Mouse (Mus musculus) limb, embryonic 15.5 days (tissue): ENCODE measurements around the gene Sh3pxd2a. TPM values are rescaled to one million over a fixed set of nuclear protein-coding genes. Genes with fewer than 3 reads are reported as not detected.
A peak's percentile ranks its signal among the peaks of the same experiment; 100 is the strongest.

Experiments
- ATAC-seq: fragments of 200-750 bp; cut with Nextera tagmentation; 2 replicates; pipeline ENCODE4 v1.8.0; 2017; ENCODE audit warnings: low read depth, moderate TSS enrichment; ENCODE audit not compliant: insufficient number of reproducible peaks, low FRiP score, low TSS enrichment
- H3K27ac ChIP-seq: fragments of 300-500 bp; sonication (generic); 2 replicates; pipeline ENCODE4 v1.5.1; 2015; ENCODE audit warnings: moderate library complexity, mild to moderate bottlenecking, inconsistent platforms
- H3K27me3 ChIP-seq: fragments of 300-500 bp; sonication (generic); 2 replicates; pipeline ENCODE4 v1.6.1; 2015; ENCODE audit warnings: inconsistent platforms
- H3K36me3 ChIP-seq: fragments of 300-500 bp; sonication (generic); 2 replicates; pipeline ENCODE4 v1.6.1; 2015; ENCODE audit warnings: inconsistent platforms
- H3K4me1 ChIP-seq: fragments of 300-500 bp; sonication (generic); 2 replicates; pipeline ENCODE4 v1.6.1; 2015; ENCODE audit warnings: inconsistent platforms
- H3K4me2 ChIP-seq: fragments of 300-500 bp; sonication (generic); 2 replicates; pipeline ENCODE4 v1.6.1; 2015; ENCODE audit warnings: mild to moderate bottlenecking, inconsistent platforms
- H3K4me3 ChIP-seq: fragments of 300-500 bp; sonication (generic); 2 replicates; pipeline ENCODE4 v1.5.1; 2015; ENCODE audit warnings: mild to moderate bottlenecking, inconsistent platforms
- H3K9ac ChIP-seq: fragments of 300-500 bp; sonication (generic); 2 replicates; pipeline ENCODE4 v1.6.1; 2015; ENCODE audit warnings: inconsistent platforms
- H3K9me3 ChIP-seq: fragments of 300-500 bp; sonication (generic); 2 replicates; pipeline ENCODE4 v1.6.1; 2016; ENCODE audit warnings: inconsistent platforms
- WGBS: fragments of 180-500 bp; shearing (Covaris S2); methylation state at CpG from one replicate; pipeline ENCODE4 v1.1.7; 2015; 5-methylcytosine and 5-hydroxymethylcytosine counted together
- polyA plus RNA-seq: library from polyadenylated mRNA; unstranded; fragments of >200 nt; fragmentation: Nextera tagmentation; extraction: Ambion mirVana; gene quantifications from 2 replicates; pipeline ENCODE4 v1.2.1, GENCODE M21; 2015

Sh3pxd2a gene
- polyA plus RNA-seq, 1 experiment from 2014 or later, result 12.4 TPM

DNA sequence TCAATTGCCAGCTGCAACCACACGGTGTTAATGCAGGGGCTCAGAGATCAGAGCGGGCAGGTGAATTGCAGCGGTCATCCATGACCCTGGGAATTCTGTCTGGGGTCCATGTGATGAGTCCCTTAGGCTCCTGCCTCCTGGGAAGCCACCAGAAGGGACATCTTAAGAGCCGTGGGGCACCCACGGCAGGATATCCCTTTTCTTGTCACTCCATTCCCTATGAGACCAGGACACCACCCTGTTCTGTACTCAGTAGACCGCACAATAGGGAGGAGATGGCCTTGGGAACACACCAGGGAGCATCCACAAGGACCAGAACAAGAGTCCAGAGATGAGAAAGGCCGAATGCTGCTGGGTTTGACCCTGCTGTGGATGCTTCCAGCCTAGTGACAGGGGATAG, 10.8 kb downstream of the Sh3pxd2a start:
- Histone ChIP-seq H3K4me1 (peaks cover 68% of the 10 kb centered on the region), H3K9ac (0 out of 2 replicates have a peak overlapping the region, but pooled peaks have one; percentile 14), H3K9me3 (no peaks in the 10 kb centered on the region), H3K27ac (peak overlapping the region; percentile 63), H3K27me3 (no peaks in the 10 kb centered on the region), H3K36me3 (no peaks in the 10 kb centered on the region), H3K4me3 (no peak overlapping the region), H3K4me2 (no peak overlapping the region)
- no peak for ATAC-seq
- 79% methylated on average over 7 of the region's 7 CpGs for WGBS

DNA sequence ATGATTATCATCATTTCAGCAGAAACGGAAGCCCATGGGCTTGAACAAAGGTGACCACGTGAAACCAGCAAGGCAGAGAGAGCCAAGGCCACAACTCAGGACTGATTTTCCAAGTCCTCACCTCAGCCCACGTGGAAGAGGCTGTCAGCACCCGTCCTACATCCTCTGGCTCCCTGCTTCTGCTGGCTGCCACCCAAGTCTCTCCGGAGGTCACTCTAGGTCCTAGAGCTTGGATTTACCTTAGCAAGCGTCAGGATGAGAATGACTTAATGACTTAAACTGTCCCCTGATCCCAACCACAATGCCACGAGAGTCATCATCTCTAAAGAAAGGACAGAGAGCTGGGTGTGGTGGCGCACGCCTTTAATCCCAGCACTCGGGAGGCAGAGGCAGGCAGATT, 11.5 kb downstream of the Sh3pxd2a start:
- H3K36me3 ChIP-seq, result no peaks in the 10 kb centered on the region
- ATAC-seq, result no peak
- no peaks in the 10 kb centered on the region for H3K9me3 ChIP-seq
- H3K4me1 ChIP-seq, result peaks cover 68% of the 10 kb centered on the region
- H3K27me3 ChIP-seq, result no peaks in the 10 kb centered on the region
- no peak overlapping the region for H3K4me2 ChIP-seq
- no peak overlapping the region for H3K27ac ChIP-seq
- H3K9ac ChIP-seq, result no peak overlapping the region
- no peak overlapping the region for H3K4me3 ChIP-seq
- 81% methylated on average over 10 of the region's 10 CpGs for WGBS

DNA sequence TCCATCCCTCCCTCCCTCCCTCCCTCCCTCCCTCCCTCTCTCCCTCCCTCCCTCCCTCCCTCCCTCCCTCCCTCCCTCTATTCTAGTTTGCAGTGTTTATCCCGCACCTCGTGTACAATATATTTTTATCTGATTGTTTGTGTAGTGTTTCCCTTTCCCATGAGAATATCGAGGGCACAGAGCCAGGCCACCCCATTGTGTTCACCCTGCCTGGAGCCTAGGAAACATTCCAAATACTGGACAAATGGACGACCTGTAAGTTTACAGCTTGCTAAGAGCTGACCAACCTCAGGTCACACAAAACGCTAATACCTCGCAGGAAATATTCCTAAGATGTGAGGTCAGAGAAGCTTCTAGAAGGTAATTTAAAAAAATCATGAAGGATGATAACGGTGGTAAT, 12.0 kb downstream of the Sh3pxd2a start:
- Histone ChIP-seq H3K27me3 (no peaks in the 10 kb centered on the region), H3K4me2 (no peak overlapping the region), H3K4me1 (peaks cover 68% of the 10 kb centered on the region), H3K9me3 (no peaks in the 10 kb centered on the region), H3K36me3 (no peaks in the 10 kb centered on the region), H3K9ac (no peak overlapping the region), H3K27ac (no peak overlapping the region), H3K4me3 (no peak overlapping the region)
- no peak for ATAC-seq
- WGBS, result 79% methylated on average over 7 of the region's 7 CpGs

DNA sequence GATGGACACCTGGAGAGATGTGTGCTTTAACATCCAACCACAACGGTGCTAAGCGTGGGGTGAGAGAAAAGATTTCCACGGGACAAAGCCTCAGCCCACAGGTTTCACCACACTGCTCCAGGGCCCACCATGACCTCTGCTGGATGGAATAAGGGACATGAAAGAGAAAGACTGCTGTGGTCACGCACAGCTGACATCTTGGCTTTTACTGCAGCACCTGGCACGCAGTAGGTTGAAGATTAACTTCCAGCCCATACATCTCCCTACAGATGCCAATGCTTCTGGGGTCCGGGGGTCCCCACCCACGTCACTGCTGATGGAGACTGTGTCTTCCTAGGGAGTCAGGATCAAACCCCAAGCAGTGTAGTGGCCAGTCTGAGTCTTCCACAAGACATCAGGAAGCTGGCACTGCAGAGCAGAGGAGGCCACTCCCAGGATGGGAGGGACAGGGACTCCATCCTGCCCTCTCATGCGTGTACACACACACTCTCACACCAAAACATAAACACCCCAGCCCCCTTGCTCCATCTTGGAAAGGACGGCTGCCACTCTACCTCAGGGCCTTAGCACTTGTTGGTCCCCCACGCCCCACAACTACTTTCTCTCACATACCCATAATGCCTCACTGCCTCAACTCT, 12.6 kb downstream of the Sh3pxd2a start:
- H3K4me3 ChIP-seq, result no peak overlapping the region
- peaks cover 73% of the 10 kb centered on the region for H3K4me1 ChIP-seq
- no peak overlapping the region for H3K4me2 ChIP-seq
- H3K27ac ChIP-seq, result no peak overlapping the region
- no peaks in the 10 kb centered on the region for H3K9me3 ChIP-seq
- WGBS, result 78% methylated on average over 10 of the region's 10 CpGs
- no peak for ATAC-seq
- H3K27me3 ChIP-seq, result no peaks in the 10 kb centered on the region
- no peaks in the 10 kb centered on the region for H3K36me3 ChIP-seq
- no peak overlapping the region for H3K9ac ChIP-seq

DNA sequence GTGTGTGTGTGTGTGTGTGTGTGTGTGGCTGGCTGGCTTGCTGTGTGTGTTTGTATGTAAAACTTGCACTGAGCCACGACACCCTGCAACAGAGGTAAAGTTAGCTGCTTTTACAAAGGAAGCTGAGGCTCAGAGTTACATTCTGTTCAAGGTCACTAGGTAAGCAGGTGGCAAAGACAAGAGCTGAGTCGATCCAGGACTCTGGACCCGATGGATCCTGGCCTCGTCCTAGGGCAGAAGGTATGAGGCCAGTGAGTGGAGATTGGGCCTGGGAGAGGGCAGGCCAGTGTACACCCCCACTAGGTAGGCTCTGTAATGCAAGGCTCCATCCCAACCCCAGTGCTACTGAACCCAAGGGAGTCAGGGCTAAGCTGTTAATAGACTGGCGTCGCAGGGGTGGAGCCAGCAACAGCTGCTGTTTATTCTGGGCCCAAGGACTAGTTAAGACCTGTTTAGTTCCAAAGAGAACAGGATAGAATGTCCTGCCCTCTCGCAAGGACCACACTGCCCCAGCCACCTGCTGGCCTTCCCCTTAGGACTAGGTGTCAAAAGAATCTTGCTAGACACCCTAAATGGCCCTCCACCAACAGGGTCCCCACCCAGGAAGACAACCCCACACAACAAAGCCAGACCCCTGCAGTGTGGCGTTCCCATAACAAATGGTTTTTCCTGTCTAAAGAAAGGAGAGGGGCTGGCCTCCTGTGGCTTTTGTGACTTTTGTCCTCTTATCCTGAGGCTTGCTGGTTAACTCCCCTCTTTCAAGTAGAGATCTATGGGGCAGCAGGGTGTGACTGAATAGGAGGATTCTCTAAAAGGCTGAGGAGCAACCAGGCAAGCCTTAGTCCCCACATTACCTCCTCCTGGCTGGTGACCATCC, 13.7 kb downstream of the Sh3pxd2a start:
- ATAC-seq, result peak; percentile 59; the same call in 1 of the 2 replicates
- H3K4me2 ChIP-seq, result no peak overlapping the region
- WGBS, result 41% methylated on average over 8 of the region's 8 CpGs
- peaks cover 81% of the 10 kb centered on the region for H3K4me1 ChIP-seq
- H3K36me3 ChIP-seq, result no peaks in the 10 kb centered on the region
- no peak overlapping the region for H3K4me3 ChIP-seq
- no peaks in the 10 kb centered on the region for H3K27me3 ChIP-seq
- H3K9ac ChIP-seq, result no peak overlapping the region
- H3K27ac ChIP-seq, result peak overlapping the region; percentile 43; the same call in 1 of the 2 replicates
- no peaks in the 10 kb centered on the region for H3K9me3 ChIP-seq

DNA sequence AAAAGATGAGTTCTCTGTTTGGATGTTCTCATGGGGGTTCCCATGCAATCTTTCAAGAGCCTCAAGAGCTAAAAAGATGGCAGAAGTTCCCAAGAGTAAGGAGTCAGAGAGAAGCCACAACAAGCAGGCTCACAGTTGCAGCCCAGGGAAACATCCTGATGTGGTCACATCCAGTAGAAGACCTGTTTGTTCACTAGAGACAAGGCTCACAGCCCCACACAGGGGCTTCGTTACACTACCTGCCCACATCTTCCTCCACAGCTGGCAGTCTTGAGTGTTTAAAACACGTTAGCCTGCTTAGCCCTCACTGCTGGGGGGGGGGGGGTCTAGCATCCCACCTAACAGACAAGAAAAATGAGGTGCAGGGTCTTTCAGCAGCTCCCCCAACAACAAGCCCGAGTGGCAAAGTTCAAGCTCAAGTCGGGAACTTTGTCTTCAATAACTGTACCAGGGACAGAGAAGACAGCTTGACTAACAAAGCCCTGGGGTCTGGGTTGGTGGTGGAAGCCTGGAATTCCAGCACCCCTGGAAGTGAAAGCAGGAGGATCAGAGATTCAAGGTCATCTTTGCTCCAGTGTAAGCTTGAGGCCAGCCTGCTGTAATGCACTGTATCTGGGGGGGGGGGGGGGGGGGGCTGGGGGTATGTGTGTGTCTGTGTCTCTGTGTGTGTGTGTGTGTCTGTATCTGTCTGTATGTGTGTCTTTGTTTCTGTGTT, 14.5 kb downstream of the Sh3pxd2a start:
- H3K27me3 ChIP-seq, result no peaks in the 10 kb centered on the region
- H3K4me3 ChIP-seq, result no peak overlapping the region
- peaks cover 80% of the 10 kb centered on the region for H3K4me1 ChIP-seq
- no peak overlapping the region for H3K9ac ChIP-seq
- no peak overlapping the region for H3K4me2 ChIP-seq
- H3K27ac ChIP-seq, result no peak overlapping the region
- no peak for ATAC-seq
- WGBS, result 56% methylated on average over 4 of the region's 4 CpGs
- H3K9me3 ChIP-seq, result no peaks in the 10 kb centered on the region
- H3K36me3 ChIP-seq, result no peaks in the 10 kb centered on the region

DNA sequence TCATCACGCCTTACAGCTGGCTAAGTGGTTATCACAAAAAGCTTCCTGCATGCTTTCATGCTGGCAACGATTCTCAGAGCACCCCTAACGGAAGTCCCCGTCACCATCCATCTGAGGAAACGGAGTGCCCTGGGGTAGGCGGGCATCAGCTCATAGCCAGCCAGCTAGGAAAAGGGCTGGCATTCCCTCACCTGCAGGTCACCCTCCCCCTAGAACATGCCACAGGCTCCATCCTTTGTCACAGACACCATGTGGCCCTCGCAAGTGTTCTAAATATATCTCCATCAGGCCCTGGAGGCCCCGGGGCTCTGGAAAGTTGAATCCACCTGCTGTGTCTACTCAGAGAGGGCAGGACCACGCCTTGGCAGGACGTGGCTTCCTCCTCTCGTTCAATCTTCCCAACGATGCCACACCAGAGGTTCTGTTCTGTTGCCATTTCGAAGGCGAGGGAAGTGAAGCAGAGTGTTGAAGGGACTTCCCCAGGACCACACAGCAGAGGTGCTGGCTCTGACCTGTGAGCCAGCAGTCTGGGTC, 15.5 kb downstream of the Sh3pxd2a start:
- WGBS, result 70% methylated on average over 14 of the region's 14 CpGs
- no peak for ATAC-seq

DNA sequence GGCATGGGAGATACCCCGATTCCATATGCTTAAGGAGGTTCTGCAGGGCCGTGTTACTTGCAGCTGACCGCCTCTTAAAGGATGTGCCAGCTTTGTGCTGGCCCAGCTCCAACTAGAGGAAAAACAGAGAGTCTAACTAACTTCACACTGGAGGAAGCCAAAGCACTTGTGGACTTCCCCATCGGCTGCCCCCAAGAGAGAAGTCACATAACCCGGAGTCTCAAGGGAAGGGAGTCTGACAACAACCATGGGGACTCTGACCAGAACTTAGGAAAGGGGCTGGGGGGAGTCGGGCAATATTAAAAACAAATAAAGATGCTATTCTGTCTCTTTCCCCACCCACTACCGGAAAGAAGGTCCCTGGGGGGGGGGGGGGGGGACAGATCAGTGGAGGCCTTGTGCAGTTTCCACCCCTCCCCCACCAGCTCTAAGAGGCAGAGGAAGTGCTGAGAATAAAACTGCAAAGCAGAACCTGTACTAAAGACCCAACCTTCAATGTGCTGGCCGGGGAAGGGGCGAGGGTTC, 17.3 kb downstream of the Sh3pxd2a start:
- Histone ChIP-seq H3K27ac (no peak overlapping the region), H3K9ac (no peak overlapping the region), H3K36me3 (no peaks in the 10 kb centered on the region), H3K4me3 (no peak overlapping the region), H3K4me2 (no peak overlapping the region), H3K4me1 (peaks cover 93% of the 10 kb centered on the region), H3K27me3 (no peaks in the 10 kb centered on the region), H3K9me3 (no peaks in the 10 kb centered on the region)
- WGBS, result 43% methylated on average over 9 of the region's 9 CpGs
- ATAC-seq, result no peak

More for the DNA sequence above, 15.5 kb downstream of the Sh3pxd2a start:
- H3K27me3 ChIP-seq, result no peaks in the 10 kb centered on the region
- H3K27ac ChIP-seq, result no peak overlapping the region
- no peaks in the 10 kb centered on the region for H3K9me3 ChIP-seq
- no peak overlapping the region for H3K9ac ChIP-seq
- H3K36me3 ChIP-seq, result no peaks in the 10 kb centered on the region
- no peak overlapping the region for H3K4me2 ChIP-seq
- H3K4me1 ChIP-seq, result peaks cover 80% of the 10 kb centered on the region
- H3K4me3 ChIP-seq, result no peak overlapping the region

DNA sequence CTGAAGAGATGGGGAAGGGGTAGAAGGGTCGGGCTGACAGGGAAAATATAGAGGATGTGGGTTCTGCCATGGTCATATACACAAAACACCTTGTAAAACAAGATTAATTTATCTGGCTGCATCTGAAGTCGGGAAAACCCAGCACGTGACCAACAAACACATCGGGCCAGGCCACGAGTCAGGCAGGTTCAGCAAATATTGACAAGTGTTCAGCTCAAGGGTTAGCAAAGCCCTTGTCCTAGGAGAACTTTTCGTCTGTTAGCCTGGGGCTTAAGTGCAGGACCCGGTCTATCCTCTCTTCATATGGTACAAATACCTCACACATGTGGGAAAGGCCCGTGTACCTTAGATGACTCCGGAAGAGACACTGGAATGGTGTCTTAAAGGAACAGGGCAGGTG, 18.1 kb downstream of the Sh3pxd2a start:
- ATAC-seq, result no peak
- Histone ChIP-seq H3K9ac (no peak overlapping the region), H3K27ac (peak overlapping the region; percentile 1; the same call in 1 of the 2 replicates), H3K4me1 (peaks cover 94% of the 10 kb centered on the region), H3K4me3 (no peak overlapping the region), H3K27me3 (no peaks in the 10 kb centered on the region), H3K9me3 (no peaks in the 10 kb centered on the region), H3K36me3 (no peaks in the 10 kb centered on the region), H3K4me2 (no peak overlapping the region)
- 64% methylated on average over 9 of the region's 9 CpGs for WGBS

DNA sequence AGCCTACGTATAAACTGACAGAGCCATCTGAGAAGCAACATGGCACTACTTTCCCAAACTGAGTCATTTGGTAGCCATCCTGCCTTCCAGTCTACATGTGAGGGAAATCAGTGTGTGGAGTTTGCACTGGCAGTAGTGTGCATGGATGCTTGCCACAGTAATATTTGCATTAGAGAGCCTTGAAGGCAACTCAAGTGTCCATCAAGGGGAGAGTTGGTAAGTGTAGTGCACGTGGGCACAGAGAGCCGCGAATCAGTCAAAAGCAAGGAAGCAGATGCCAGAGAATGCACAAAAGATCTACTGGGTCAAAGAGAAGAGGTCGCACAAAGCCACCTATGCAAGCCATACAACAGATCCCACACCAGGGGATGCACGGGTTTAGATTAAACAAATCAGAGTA, 18.5 kb downstream of the Sh3pxd2a start:
- Histone ChIP-seq H3K27ac (no peak overlapping the region), H3K4me1 (peaks cover 92% of the 10 kb centered on the region), H3K27me3 (no peaks in the 10 kb centered on the region), H3K9ac (no peak overlapping the region), H3K4me3 (no peak overlapping the region), H3K4me2 (no peak overlapping the region), H3K36me3 (no peaks in the 10 kb centered on the region), H3K9me3 (no peaks in the 10 kb centered on the region)
- no peak for ATAC-seq
- 83% methylated on average over 6 of the region's 6 CpGs for WGBS

DNA sequence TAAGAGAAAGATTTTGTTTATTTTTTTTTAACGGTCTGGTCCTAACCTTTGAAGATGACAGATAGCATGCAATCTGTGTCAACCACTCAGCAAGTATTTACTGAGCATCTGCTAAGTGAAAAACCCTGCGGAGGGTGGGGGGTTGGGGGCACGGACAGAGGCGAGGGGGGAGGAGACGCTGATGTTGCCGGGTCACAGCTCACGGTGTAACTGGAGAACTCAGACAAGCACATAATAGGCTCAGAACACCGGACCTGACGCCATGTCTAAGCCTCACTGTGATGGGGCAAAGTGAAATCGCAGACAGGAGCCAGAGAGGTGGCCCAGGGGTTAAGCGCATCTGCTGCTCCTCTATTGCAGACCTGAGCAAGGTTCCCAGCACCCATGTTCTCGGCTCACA, 19.7 kb downstream of the Sh3pxd2a start:
- no peak overlapping the region for H3K4me2 ChIP-seq
- H3K27ac ChIP-seq, result no peak overlapping the region
- no peak overlapping the region for H3K9ac ChIP-seq
- no peaks in the 10 kb centered on the region for H3K36me3 ChIP-seq
- 19% methylated on average over 12 of the region's 12 CpGs for WGBS
- no peaks in the 10 kb centered on the region for H3K9me3 ChIP-seq
- H3K27me3 ChIP-seq, result no peaks in the 10 kb centered on the region
- ATAC-seq, result no peak
- H3K4me3 ChIP-seq, result no peak overlapping the region
- peaks cover 90% of the 10 kb centered on the region for H3K4me1 ChIP-seq
